Mouse (Mus musculus): Measurements from ENCODE around the gene Olfr557.

DNA sequence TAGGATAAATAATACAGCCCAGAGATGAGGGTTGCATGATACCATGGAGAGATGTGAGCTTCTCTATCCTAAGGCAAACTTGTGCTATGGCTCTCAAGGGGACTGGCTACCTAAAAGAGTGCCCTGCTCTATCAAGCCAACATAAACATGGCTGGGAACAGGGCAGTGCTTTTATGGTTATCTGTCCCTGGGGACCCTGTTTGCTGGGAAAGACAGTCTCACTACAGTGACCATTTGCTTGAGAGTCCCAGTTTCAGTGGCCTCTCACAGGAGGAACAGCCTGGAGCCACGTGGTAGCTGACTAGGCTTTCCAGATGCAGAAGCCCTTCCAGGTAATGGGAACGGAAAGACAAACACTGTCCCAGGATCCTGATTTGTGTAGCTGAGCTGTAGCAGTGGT is 42.0 kb downstream of the Olfr557 start:
- TF ChIP-seq POLR2A (IDR thresholded peaks at IDR 0.05; ENCODE audit: low read depth, low read length) (no peak), CTCF (conservative IDR thresholded peaks at IDR 0.05; ENCODE audit: insufficient read depth, insufficient read length, low read depth, low read length) (no peak)

All from kidney, adult 2 months (tissue).